Mouse (Mus musculus): ENCODE measurements around the gene Slc24a2.
A peak's percentile ranks its signal among the peaks of the same experiment; 100 is the strongest.

Slc24a2 gene

GRCm38 (mm10) chr4:87229960-87230551 lies at the start of gene Slc24a2:
Slc24a2 (minus strand) TSS chr4:87230477.
- DNase-seq: peak; percentile 65

GRCm38 (mm10) chr4:87274825-87275224 lies 44.5 kb upstream of the Slc24a2 start:
- DNase-seq: no peak

GRCm38 (mm10) chr4:87274276-87274675 lies 44.0 kb upstream of the Slc24a2 start:
- DNase-seq: no peak

DNA sequence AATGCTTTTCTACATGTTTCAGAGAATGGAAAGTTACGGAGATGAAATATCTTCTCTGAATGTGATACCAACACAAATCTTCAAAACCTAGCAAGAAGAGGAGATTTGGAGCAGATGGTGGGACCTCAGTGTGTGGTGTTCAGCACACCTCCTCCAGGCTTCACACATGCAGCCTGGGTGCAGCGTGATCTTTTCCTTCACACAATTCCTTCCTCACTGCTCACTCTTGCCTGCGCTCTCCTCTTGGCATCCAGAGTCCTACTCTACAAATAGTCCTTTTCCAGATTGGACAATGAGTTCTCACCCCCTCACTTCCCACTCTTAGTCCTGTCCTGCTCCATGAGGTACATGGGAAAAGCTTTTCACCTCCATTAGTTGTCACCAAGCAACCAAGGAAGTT lies 43.2 kb upstream of the Slc24a2 start:
- peak; percentile 27 for DNase-seq

DNA sequence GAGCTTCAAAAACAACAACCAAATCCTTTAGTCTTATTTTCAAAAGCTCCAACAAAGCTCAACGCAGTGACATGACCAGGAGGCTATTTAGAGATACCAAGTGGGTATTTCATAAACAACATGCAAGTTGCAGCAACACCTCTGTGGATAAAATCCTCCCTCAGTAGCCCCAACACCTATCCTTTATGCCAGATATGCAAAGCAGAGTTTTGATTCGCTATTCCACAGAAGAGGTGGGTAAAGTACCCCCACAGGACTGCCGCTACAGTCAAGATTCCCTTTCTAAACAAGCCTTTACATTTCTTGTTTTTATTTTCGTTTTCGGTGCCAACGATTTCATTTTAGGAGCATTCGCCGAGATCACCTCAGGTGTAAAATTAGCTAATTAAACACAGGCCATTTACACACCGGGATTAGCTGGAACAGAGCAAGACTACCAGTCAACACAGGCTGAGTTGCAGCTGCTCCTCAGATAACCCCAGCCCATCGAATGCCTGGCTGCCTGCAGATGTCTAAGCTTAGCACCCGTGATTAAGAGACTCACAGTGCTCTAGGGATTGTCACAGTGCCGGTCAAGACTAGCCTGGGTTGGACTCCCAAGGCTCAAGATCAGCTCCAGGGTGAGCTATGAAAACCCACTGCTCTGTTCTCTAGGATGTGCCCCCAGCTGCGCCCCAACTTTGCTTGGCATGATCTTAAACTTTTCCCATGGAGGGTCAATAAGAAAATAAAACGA lies 885 bp downstream of the Slc24a2 start:
- DNase-seq: no peak

DNA sequence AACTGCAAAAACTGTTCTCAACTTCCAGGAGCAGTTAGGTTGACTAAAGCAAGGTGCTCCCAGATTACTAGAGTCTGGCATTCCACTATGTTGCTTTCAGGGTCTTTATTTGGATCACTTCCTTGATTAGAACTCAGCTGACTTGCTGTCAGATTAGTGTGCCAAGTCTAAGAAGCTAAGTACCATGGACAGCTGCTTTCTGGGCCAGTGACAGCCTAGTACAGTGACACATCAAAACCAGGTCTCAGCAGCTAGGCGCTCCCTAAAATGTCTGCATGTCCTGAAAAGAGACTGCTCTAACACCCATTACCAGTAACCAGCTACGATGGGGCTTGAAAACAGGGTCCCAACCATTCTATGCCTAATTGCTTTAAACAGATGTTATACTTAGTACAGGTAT lies 8.7 kb downstream of the Slc24a2 start:
- DNase-seq: peak; percentile 47

DNA sequence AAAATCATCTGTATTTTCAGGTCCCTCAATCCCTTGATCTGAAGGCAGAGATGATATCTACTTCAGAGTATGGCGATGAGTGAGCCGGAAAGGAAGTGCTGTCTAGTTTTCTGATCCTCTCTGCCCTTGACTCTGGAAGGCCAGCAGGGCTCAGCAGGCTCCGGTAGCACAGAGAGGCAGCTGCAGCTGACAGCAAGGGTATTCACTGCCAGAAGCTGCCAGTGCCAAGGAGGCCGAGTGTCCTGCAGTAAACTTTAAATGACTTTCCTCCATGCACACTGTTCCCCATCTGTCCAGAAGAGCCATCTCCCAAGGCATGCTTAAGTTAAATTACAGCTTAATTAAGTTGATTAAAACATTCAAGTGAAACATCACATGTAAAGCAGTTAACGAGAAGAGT lies 12.1 kb downstream of the Slc24a2 start:
- no peak for DNase-seq

- no peak for DNase-seq
These were observed 18.8 kb downstream of the Slc24a2 start for GRCm38 (mm10) chr4:87211344-87211978.

- peak; percentile 86 for DNase-seq
These were observed 19.7 kb downstream of the Slc24a2 start for GRCm38 (mm10) chr4:87210533-87210932.

- DNase-seq: no peak
These were observed 28.2 kb downstream of the Slc24a2 start for GRCm38 (mm10) chr4:87202081-87202480.

DNA sequence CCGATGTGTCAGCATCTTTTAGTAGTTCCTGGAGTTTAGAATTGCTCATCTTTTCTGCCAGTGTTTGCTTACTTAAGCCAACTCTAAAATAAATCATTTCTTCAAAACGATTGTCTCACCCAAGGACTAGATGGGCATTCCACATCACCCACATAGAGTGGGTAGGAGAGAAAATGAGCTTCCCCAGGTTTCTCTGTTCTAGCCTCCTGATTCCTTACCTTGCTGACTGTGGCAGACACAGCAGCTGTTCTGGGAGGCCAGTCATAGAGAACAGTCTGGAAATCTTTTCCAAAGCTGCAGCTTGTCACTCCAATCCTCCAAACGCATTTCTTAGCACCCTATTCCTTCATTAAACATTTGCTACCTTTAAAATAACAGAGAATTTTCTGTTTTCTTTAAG lies 29.0 kb downstream of the Slc24a2 start:
- no peak for DNase-seq

DNA sequence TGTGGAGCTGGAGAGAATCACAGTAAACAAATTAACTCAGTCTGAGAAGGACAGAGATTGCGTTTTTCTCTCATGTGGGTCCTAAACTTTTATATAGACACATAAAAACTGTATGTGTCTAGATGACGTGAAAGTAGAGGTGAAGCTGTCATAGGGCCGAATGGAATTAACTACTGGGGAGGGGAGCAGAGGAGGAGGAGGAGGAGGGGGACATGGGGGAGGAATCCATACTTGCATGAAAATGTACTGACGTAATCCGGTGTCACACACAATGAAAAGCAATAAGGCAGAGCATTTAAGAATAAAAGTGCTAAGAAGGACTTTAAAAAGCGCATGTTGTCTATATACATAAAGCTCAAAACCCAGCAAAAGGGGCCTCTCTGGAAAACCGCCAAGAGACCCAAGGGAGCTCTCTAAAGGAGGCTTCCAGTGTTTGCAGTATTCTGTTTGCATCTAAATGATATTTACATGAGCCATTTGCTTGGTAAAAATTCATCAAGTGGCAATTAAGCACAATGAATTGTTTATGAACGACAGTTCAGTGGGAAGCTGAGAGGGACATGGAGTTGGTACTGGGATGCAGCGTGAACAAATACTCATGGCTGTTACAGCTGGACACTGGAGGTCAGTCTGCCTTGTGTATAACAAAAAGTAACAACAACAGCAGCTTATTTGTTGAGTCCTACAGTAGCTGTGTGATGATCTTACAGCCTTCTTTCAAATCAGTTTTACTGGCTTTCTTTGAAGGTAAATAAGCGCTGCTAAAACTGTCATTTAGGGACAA lies 45.9 kb downstream of the Slc24a2 start:
- DNase-seq: no peak

DNA sequence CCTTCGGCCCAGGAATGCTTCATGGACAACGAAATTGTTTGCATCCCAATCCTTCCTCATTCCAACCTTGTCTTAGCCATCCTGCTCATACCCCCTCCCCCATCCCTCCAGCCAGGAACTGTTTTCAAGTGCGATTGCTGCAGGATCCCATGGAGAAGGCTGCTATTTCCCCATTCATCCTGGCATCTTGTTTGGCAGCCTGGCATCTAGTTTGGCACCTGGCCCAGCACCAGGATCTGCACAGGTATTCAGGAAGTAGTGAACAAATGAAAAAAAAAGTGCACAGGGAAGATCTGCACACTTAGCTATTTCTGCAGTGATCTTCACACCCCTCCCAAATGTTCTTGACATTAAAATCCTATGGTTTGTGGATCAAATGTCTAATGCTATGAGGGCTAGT lies 53.2 kb downstream of the Slc24a2 start:
- no peak for DNase-seq

GRCm38 (mm10) chr4:87163945-87164344 lies 66.3 kb downstream of the Slc24a2 start:
- DNase-seq: no peak

DNA sequence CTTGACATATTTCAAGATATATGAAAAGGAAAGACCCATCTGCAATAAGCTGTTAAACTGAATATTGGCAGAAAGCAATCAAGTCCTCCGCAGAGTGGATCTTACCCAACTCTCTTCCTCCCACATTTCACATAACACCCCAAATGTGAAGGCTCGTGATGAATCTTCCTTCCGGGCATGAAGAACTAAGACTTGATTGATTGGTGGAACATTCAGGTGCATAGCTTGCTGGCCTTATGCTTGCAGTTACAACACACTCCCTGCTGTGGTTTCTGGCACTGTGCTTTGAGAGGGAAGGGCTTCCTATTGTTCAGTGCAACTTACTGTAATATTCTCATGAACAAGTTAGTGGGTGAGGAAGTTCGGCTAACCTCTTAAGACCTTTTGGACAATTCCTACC lies 72.2 kb downstream of the Slc24a2 start:
- peak; percentile 42 for DNase-seq

GRCm38 (mm10) chr4:87151990-87152389 lies 78.3 kb downstream of the Slc24a2 start:
- peak; percentile 60 for DNase-seq

- no peak for DNase-seq
These were observed 80.7 kb downstream of the Slc24a2 start for GRCm38 (mm10) chr4:87149584-87149983.

DNA sequence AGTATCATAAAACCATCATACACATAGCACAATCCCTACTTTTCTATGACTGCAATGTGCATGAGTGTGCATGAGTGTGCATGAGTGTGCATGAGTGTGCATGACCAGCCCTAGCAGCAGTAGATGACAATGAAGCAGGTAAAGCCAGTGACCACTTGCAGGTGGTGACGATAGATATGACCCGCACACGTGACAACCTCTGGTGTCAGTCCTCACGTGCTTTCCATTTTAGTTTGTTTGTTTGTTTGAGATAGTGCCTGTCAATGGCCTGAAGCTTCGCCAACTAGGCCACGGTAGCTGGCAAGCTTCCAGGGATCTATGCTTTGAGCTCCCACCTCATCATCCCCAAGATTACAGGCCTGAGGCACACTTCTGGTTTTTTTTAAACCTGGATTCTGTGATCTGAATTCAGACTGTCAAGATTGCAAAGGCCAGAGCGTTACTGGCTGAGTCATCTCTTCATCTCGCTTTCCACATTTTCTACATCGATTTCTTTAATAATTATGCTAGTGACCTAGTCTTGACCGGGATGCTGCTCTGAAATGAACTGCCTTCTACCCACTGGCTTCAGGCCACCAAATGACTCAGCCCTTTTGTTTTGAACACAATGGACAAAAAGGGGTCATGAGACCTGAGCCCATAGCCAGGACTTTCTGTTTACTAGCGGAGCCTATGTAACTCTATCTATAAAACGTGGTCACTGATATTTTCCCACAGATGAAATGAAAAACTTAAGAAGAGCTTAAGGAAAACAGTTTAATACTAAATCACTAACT lies 88.5 kb downstream of the Slc24a2 start:
- peak; percentile 84 for DNase-seq

- DNase-seq: peak; percentile 54
These were observed 89.4 kb downstream of the Slc24a2 start for GRCm38 (mm10) chr4:87140901-87141300.

DNA sequence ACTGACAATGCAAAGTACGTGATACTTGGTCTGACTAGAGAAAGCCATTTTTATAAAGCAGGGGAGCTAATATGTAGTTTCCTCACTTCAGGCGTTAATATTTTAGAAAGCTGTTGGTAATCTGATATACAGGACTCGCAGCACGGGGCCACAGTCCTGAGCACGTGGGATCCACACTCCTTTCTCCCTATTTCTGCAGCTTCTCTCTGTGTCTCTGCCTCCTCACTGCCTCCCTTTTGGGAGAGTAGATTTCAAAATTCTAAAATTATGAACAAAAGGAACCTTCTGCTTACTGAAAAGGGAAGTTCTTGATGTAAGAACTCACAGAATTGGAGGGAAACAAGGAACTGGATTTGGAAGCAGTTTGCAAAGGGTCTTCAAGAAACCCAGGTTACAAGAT lies 97.8 kb downstream of the Slc24a2 start:
- DNase-seq: no peak

- peak; percentile 74 for DNase-seq
These were observed 103.5 kb downstream of the Slc24a2 start for GRCm38 (mm10) chr4:87126756-87127155.

DNA sequence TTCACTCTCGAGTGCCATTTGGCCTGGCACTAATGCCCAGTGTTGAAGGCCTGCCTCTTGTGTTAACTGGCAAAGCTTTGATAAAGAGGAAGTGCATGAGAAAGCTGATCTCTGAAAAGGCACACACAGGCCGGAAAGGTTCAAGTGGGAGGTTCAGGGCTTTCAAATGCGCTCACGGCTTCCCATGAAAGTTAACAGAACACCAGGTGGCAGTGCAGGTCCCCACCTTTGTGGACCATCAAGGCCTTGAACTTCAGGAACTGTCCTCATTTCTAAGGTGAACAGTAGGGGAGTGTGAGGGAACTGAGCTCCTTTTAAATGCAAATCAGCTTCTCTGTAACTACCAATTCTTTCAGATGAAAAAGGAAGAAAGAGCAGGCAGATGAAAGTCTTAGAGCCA lies 110.5 kb downstream of the Slc24a2 start:
- DNase-seq: no peak

DNA sequence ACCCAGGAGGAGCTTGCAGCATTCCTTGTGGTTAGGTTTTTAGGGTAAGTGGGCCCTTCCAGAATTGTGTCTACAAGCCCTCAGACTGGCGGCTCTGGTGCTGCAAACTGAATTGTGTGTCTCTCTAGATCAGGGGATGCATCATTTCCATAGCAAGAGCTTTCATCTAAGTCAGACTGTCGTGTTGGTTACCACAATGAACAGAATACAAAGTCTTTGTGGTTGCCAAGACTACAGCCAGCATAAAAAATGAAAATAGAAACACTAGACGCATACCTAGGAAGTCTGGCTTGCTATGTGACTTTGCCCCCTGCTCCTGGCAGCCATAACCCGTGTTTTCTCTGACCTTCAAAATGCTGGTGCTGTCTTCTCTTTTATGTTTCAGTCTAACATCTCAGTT lies 114.6 kb downstream of the Slc24a2 start:
- no peak for DNase-seq

All from layer of hippocampus, adult 9-11 months (tissue).